Comparison of ENCODE assay signal across 15 mouse cellular contexts in genomic region chr3:145476634-145477033, GRCm38 (mm10).
"Had no signal": no experiment of that assay in that cellular context is flagged by ENCODE, and none has a peak within 500 bp of the region (broad histone marks: within the 10 kb centered on the region; RNA-seq: fewer than 3 reads in every experiment).

No protein-coding gene starts in this region.

- H3K27ac ChIP-seq: macrophage; midbrain, embryonic 13.5 days; midbrain, embryonic 15.5 days; neural tube, embryonic 12.5 days; stomach, embryonic 15.5 days; stomach, postnatal 0 days had no signal

- H3K9me3 ChIP-seq: megakaryocyte, embryonic 14.5 days; midbrain, embryonic 13.5 days; midbrain, embryonic 15.5 days; neural tube, embryonic 12.5 days; stomach, embryonic 15.5 days had no signal

- H3K4me3 ChIP-seq: megakaryocyte, embryonic 14.5 days; midbrain, embryonic 13.5 days; midbrain, embryonic 15.5 days; neural tube, embryonic 12.5 days; stomach, embryonic 15.5 days had no signal

- H3K4me1 ChIP-seq: megakaryocyte, embryonic 14.5 days; midbrain, embryonic 13.5 days; midbrain, embryonic 15.5 days; neural tube, embryonic 12.5 days; stomach, embryonic 15.5 days had no signal

- H3K27me3 ChIP-seq: megakaryocyte, embryonic 14.5 days; midbrain, embryonic 13.5 days; midbrain, embryonic 15.5 days; neural tube, embryonic 12.5 days; stomach, embryonic 15.5 days had no signal

- H3K36me3 ChIP-seq: midbrain, embryonic 13.5 days; midbrain, embryonic 15.5 days; neural tube, embryonic 12.5 days; stomach, embryonic 15.5 days had no signal

- DNase-seq: liver, postnatal 0 days; lung, embryonic 14.5 days; lung, postnatal 10 days; right cerebral cortex, postnatal 14 days; thymus, adult 2 months; thymus, postnatal 25 days; thymus, postnatal 4 days had no signal

- H3K9ac ChIP-seq: liver, postnatal 0 days; lung, embryonic 14.5 days; midbrain, embryonic 13.5 days; midbrain, embryonic 15.5 days; neural tube, embryonic 12.5 days; stomach, embryonic 15.5 days had no signal

- H3K4me2 ChIP-seq: lung, embryonic 14.5 days; midbrain, embryonic 11.5 days; midbrain, embryonic 13.5 days; midbrain, embryonic 15.5 days; neural tube, embryonic 12.5 days; stomach, embryonic 15.5 days had no signal
